Mouse (Mus musculus): ENCODE measurements around the gene Cxcl3.

DNA sequence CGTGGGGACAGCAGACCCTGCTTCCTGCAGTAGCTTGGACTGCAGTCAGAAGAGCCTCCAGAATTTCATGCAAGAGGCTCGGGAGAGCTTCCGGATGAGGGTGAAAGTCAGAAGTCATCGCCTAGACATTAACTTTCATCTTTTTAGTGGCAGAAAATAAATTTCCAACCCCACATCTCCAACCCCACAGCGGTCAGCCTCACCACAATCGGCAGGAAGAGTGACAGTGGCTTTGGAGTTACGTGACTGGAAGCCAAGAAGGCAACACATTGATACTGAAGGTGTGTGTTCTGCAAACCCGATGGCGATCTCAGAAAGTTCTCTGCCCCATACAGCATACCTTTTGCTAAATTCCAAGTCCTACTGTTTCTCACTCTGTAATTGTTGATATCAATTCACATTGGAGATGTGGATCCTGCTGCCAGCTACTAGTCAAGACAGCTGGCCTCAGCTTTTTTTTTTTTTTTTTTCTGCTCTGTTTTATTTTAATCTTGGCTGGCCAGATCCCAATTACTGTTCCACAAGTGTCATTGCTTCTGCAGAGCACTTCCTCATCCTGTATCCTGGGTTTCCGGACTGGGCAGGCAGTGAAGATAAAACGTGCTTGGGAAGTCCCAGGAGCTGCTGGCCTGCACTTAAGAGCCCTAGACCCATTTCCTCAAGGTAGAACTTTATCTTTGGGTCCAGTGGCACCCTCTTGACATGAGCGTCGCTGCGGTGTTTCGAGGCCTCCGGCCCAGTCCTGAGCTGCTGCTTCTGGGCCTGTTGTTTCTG is 13.8 kb upstream of the Cxcl3 start, which contains the start of gene Pf4:
- no peak for TF ChIP-seq CTCF (IDR thresholded peaks at IDR 0.05; ENCODE audit: extremely low read depth, insufficient read depth, insufficient read length, insufficient replicate concordance)
- no peak for TF ChIP-seq POLR2A (IDR thresholded peaks at IDR 0.05; ENCODE audit: low read depth, low read length)

Data from spleen, adult 2 months (tissue).